Mouse (Mus musculus): ENCODE data around the gene Tcf25. TPM values are rescaled to one million over a fixed set of nuclear protein-coding genes. Genes with fewer than 3 reads are reported as not detected.

Tcf25 gene
- polyA plus RNA-seq, 1 experiment from 2014 or later, result 186 TPM

- Histone ChIP-seq H3K9ac (no peak overlapping the region), H3K9me3 (no peaks in the 10 kb centered on the region), H3K4me2 (replicated peaks) (no peak overlapping the region), H3K36me3 (no peaks in the 10 kb centered on the region), H3K4me3 (no peak overlapping the region), H3K4me1 (peaks cover 12% of the 10 kb centered on the region), H3K27me3 (peaks cover 19% of the 10 kb centered on the region), H3K27ac (no peak overlapping the region)
- no peak for ATAC-seq (ENCODE audit: insufficient number of reproducible peaks, insufficient read depth, low FRiP score, low TSS enrichment)
- 84% methylated on average over 3 of the region's 3 CpGs for WGBS
Measured at GRCm38 (mm10) chr8:123337475-123337874, 36.1 kb upstream of the Tcf25 start.

- 93% methylated on average over 4 of the region's 4 CpGs for WGBS
- H3K4me3 ChIP-seq, result no peak overlapping the region
- no peaks in the 10 kb centered on the region for H3K27me3 ChIP-seq
- ATAC-seq (ENCODE audit: insufficient number of reproducible peaks, insufficient read depth, low FRiP score, low TSS enrichment), result no peak
- peaks cover 8% of the 10 kb centered on the region for H3K4me1 ChIP-seq
- H3K27ac ChIP-seq, result no peak overlapping the region
- no peak overlapping the region for H3K4me2 ChIP-seq (replicated peaks)
- H3K36me3 ChIP-seq, result no peaks in the 10 kb centered on the region
- H3K9me3 ChIP-seq, result no peaks in the 10 kb centered on the region
- H3K9ac ChIP-seq, result no peak overlapping the region
Measured at GRCm38 (mm10) chr8:123340071-123340470, 33.5 kb upstream of the Tcf25 start.

- H3K9ac ChIP-seq, result no peak overlapping the region
- no peak overlapping the region for H3K4me3 ChIP-seq
- no peaks in the 10 kb centered on the region for H3K36me3 ChIP-seq
- peaks cover 8% of the 10 kb centered on the region for H3K4me1 ChIP-seq
- H3K9me3 ChIP-seq, result no peaks in the 10 kb centered on the region
- no peak overlapping the region for H3K4me2 ChIP-seq (replicated peaks)
- no peak overlapping the region for H3K27ac ChIP-seq
- ATAC-seq (ENCODE audit: insufficient number of reproducible peaks, insufficient read depth, low FRiP score, low TSS enrichment), result 0 out of 2 replicates have a peak, but pooled peaks have one; percentile 10
- 84% methylated on average over 27 of the region's 27 CpGs for WGBS
- no peaks in the 10 kb centered on the region for H3K27me3 ChIP-seq
Measured at GRCm38 (mm10) chr8:123341040-123342015, 32.2 kb upstream of the Tcf25 start.

- no peak for ATAC-seq (ENCODE audit: insufficient number of reproducible peaks, insufficient read depth, low FRiP score, low TSS enrichment)
- WGBS, result 82% methylated on average over 8 of the region's 8 CpGs
- H3K9me3 ChIP-seq, result no peaks in the 10 kb centered on the region
Measured at GRCm38 (mm10) chr8:123342253-123342652, 31.3 kb upstream of the Tcf25 start.

GRCm38 (mm10) chr8:123342911-123343310 is 30.6 kb upstream of the Tcf25 start:
- Histone ChIP-seq H3K36me3 (no peaks in the 10 kb centered on the region), H3K27ac (no peak overlapping the region), H3K4me1 (peaks cover 12% of the 10 kb centered on the region), H3K4me2 (replicated peaks) (no peak overlapping the region), H3K27me3 (no peaks in the 10 kb centered on the region), H3K4me3 (no peak overlapping the region), H3K9me3 (no peaks in the 10 kb centered on the region), H3K9ac (no peak overlapping the region)
- ATAC-seq (ENCODE audit: insufficient number of reproducible peaks, insufficient read depth, low FRiP score, low TSS enrichment), result no peak
- 73% methylated on average over 7 of the region's 7 CpGs for WGBS

More at GRCm38 (mm10) chr8:123342253-123342652, 31.3 kb upstream of the Tcf25 start:
- no peak overlapping the region for H3K9ac ChIP-seq
- H3K27me3 ChIP-seq, result no peaks in the 10 kb centered on the region
- no peak overlapping the region for H3K4me2 ChIP-seq (replicated peaks)
- H3K27ac ChIP-seq, result no peak overlapping the region
- peaks cover 8% of the 10 kb centered on the region for H3K4me1 ChIP-seq
- H3K36me3 ChIP-seq, result no peaks in the 10 kb centered on the region
- no peak overlapping the region for H3K4me3 ChIP-seq

GRCm38 (mm10) chr8:123343422-123343821 is 30.1 kb upstream of the Tcf25 start:
- no peak overlapping the region for H3K27ac ChIP-seq
- no peaks in the 10 kb centered on the region for H3K36me3 ChIP-seq
- ATAC-seq (ENCODE audit: insufficient number of reproducible peaks, insufficient read depth, low FRiP score, low TSS enrichment), result no peak
- peaks cover 17% of the 10 kb centered on the region for H3K4me1 ChIP-seq
- no peak overlapping the region for H3K9ac ChIP-seq
- H3K27me3 ChIP-seq, result no peaks in the 10 kb centered on the region
- WGBS, result 74% methylated on average over 12 of the region's 12 CpGs
- H3K9me3 ChIP-seq, result no peaks in the 10 kb centered on the region
- no peak overlapping the region for H3K4me2 ChIP-seq (replicated peaks)
- H3K4me3 ChIP-seq, result no peak overlapping the region

GRCm38 (mm10) chr8:123345135-123345534 is 28.4 kb upstream of the Tcf25 start:
- Histone ChIP-seq H3K4me2 (replicated peaks) (no peak overlapping the region), H3K27ac (no peak overlapping the region), H3K9ac (no peak overlapping the region), H3K36me3 (no peaks in the 10 kb centered on the region), H3K4me3 (no peak overlapping the region), H3K27me3 (no peaks in the 10 kb centered on the region), H3K9me3 (no peaks in the 10 kb centered on the region), H3K4me1 (peaks cover 24% of the 10 kb centered on the region)
- ATAC-seq (ENCODE audit: insufficient number of reproducible peaks, insufficient read depth, low FRiP score, low TSS enrichment), result no peak
- 82% methylated on average over 8 of the region's 8 CpGs for WGBS

- H3K27ac ChIP-seq, result no peak overlapping the region
- no peaks in the 10 kb centered on the region for H3K9me3 ChIP-seq
- H3K36me3 ChIP-seq, result no peaks in the 10 kb centered on the region
- ATAC-seq (ENCODE audit: insufficient number of reproducible peaks, insufficient read depth, low FRiP score, low TSS enrichment), result no peak
- no peak overlapping the region for H3K4me2 ChIP-seq (replicated peaks)
- H3K4me1 ChIP-seq, result peaks cover 24% of the 10 kb centered on the region
- no peak overlapping the region for H3K9ac ChIP-seq
- no peaks in the 10 kb centered on the region for H3K27me3 ChIP-seq
- WGBS, result 90% methylated on average over 6 of the region's 6 CpGs
- H3K4me3 ChIP-seq, result no peak overlapping the region
Measured at GRCm38 (mm10) chr8:123345856-123346255, 27.7 kb upstream of the Tcf25 start.

GRCm38 (mm10) chr8:123347293-123347692 is 26.3 kb upstream of the Tcf25 start:
- H3K27me3 ChIP-seq, result no peaks in the 10 kb centered on the region
- H3K9ac ChIP-seq, result no peak overlapping the region
- no peak for ATAC-seq (ENCODE audit: insufficient number of reproducible peaks, insufficient read depth, low FRiP score, low TSS enrichment)
- H3K27ac ChIP-seq, result no peak overlapping the region
- no peaks in the 10 kb centered on the region for H3K36me3 ChIP-seq
- 82% methylated on average over 2 of the region's 2 CpGs for WGBS
- H3K4me3 ChIP-seq, result no peak overlapping the region
- no peaks in the 10 kb centered on the region for H3K9me3 ChIP-seq
- H3K4me2 ChIP-seq (replicated peaks), result no peak overlapping the region
- H3K4me1 ChIP-seq, result peaks cover 24% of the 10 kb centered on the region

GRCm38 (mm10) chr8:123348237-123348843 is 25.2 kb upstream of the Tcf25 start:
- H3K9me3 ChIP-seq, result no peaks in the 10 kb centered on the region
- ATAC-seq (ENCODE audit: insufficient number of reproducible peaks, insufficient read depth, low FRiP score, low TSS enrichment), result 0 out of 2 replicates have a peak, but pooled peaks have one; percentile 38
- no peaks in the 10 kb centered on the region for H3K27me3 ChIP-seq
- no peak overlapping the region for H3K4me3 ChIP-seq
- 18% methylated on average over 9 of the region's 9 CpGs for WGBS
- H3K4me1 ChIP-seq, result peaks cover 23% of the 10 kb centered on the region
- H3K4me2 ChIP-seq (replicated peaks), result no peak overlapping the region
- H3K9ac ChIP-seq, result no peak overlapping the region
- peak overlapping the region; percentile 78 for H3K27ac ChIP-seq
- no peaks in the 10 kb centered on the region for H3K36me3 ChIP-seq

GRCm38 (mm10) chr8:123349073-123349472 is 24.5 kb upstream of the Tcf25 start:
- ATAC-seq (ENCODE audit: insufficient number of reproducible peaks, insufficient read depth, low FRiP score, low TSS enrichment), result no peak
- no peak overlapping the region for H3K9ac ChIP-seq
- no peaks in the 10 kb centered on the region for H3K36me3 ChIP-seq
- H3K4me1 ChIP-seq, result peaks cover 17% of the 10 kb centered on the region
- H3K4me3 ChIP-seq, result no peak overlapping the region
- no peak overlapping the region for H3K4me2 ChIP-seq (replicated peaks)
- WGBS, result 83% methylated on average over 4 of the region's 4 CpGs
- H3K27me3 ChIP-seq, result peaks cover 4% of the 10 kb centered on the region; the same call in 1 of the 2 replicates
- peak overlapping the region; percentile 78; the same call in 1 of the 2 replicates for H3K27ac ChIP-seq
- no peaks in the 10 kb centered on the region for H3K9me3 ChIP-seq

- Histone ChIP-seq H3K4me1 (peaks cover 17% of the 10 kb centered on the region), H3K36me3 (no peaks in the 10 kb centered on the region), H3K4me3 (no peak overlapping the region), H3K27me3 (peaks cover 5% of the 10 kb centered on the region; the same call in 1 of the 2 replicates), H3K4me2 (replicated peaks) (no peak overlapping the region), H3K9ac (no peak overlapping the region), H3K27ac (no peak overlapping the region), H3K9me3 (no peaks in the 10 kb centered on the region)
- 81% methylated on average over 12 of the region's 12 CpGs for WGBS
- ATAC-seq (ENCODE audit: insufficient number of reproducible peaks, insufficient read depth, low FRiP score, low TSS enrichment), result no peak
Measured at GRCm38 (mm10) chr8:123352118-123352517, 21.4 kb upstream of the Tcf25 start.
